Mouse (Mus musculus) neural tube, embryonic 13.5 days (tissue): ENCODE results near the gene H2afy2. TPM values are rescaled to one million over a fixed set of nuclear protein-coding genes. Genes with fewer than 3 reads are reported as not detected.

Source experiments
- ATAC-seq: fragments of 200-750 bp; cut with Nextera tagmentation; 2 replicates; pipeline ENCODE4 v1.8.0; 2017; ENCODE audit warnings: low read depth, mild to moderate bottlenecking, moderate TSS enrichment, moderate library complexity
- H3K27ac ChIP-seq: fragments of 300-500 bp; sonication (generic); replicated peaks from 2 replicates; pipeline ENCODE4 v1.5.1; 2015; ENCODE audit warnings: moderate library complexity, mild to moderate bottlenecking, inconsistent platforms
- H3K27me3 ChIP-seq: fragments of 300-500 bp; sonication (generic); 2 replicates; pipeline ENCODE4 v1.6.1; 2015; ENCODE audit warnings: mild to moderate bottlenecking, inconsistent platforms
- H3K36me3 ChIP-seq: fragments of 300-500 bp; sonication (generic); 2 replicates; pipeline ENCODE4 v1.6.1; 2015; ENCODE audit warnings: mild to moderate bottlenecking, inconsistent platforms
- H3K4me1 ChIP-seq: fragments of 300-500 bp; sonication (generic); replicated peaks from 2 replicates; pipeline ENCODE4 v1.6.1; 2015; ENCODE audit warnings: inconsistent platforms
- H3K4me2 ChIP-seq: fragments of 300-500 bp; sonication (generic); 2 replicates; pipeline ENCODE4 v1.6.1; 2015; ENCODE audit warnings: inconsistent platforms, mild to moderate bottlenecking, moderate library complexity
- H3K4me3 ChIP-seq: fragments of 300-500 bp; sonication (generic); 2 replicates; pipeline ENCODE4 v1.5.1; 2015; ENCODE audit warnings: mild to moderate bottlenecking, inconsistent platforms
- H3K9ac ChIP-seq: fragments of 300-500 bp; sonication (generic); 2 replicates; pipeline ENCODE4 v1.6.1; 2015; ENCODE audit warnings: moderate library complexity, mild to moderate bottlenecking, inconsistent platforms
- H3K9me3 ChIP-seq: fragments of 300-500 bp; sonication (generic); 2 replicates; pipeline ENCODE4 v1.6.1; 2016; ENCODE audit warnings: inconsistent platforms
- WGBS: fragments of 180-500 bp; shearing (Covaris S2); methylation state at CpG from one replicate; pipeline ENCODE4 v1.1.7; 2015; 5-methylcytosine and 5-hydroxymethylcytosine counted together
- microRNA-seq: library from miRNA; unstranded; fragments of <30 nt; microRNA quantifications from one replicate; pipeline ENCODE4, GENCODE M21; 2016
- polyA plus RNA-seq: library from polyadenylated mRNA; unstranded; fragments of >200 nt; fragmentation: Nextera tagmentation; extraction: Ambion mirVana; gene quantifications from 2 replicates; pipeline ENCODE4 v1.2.1, GENCODE M21; 2015

H2afy2 gene
- polyA plus RNA-seq, 1 experiment from 2014 or later: 306 TPM

- Histone ChIP-seq H3K4me3 (peak overlapping the region; percentile 85), H3K27ac (peak overlapping the region; percentile 34), H3K36me3 (peaks cover 52% of the 10 kb centered on the region), H3K9ac (peak overlapping the region; percentile 78), H3K9me3 (no peaks in the 10 kb centered on the region), H3K27me3 (no peaks in the 10 kb centered on the region), H3K4me2 (peak overlapping the region; percentile 100), H3K4me1 (peaks cover 31% of the 10 kb centered on the region)
- under 1% methylated on average over 111 of the region's 111 CpGs for WGBS
- peak; percentile 47 for ATAC-seq
Measured at GRCm38 (mm10) chr10:61695703-61696559, 88.0 kb downstream of the H2afy2 start.

GRCm38 (mm10) chr10:61694870-61695670 lies 88.9 kb downstream of the H2afy2 start, which contains the start of gene Tysnd1:
Gene Tysnd1, plus strand, starts transcription at chr10:61695514.
- peaks cover 61% of the 10 kb centered on the region for H3K36me3 ChIP-seq
- no peaks in the 10 kb centered on the region for H3K9me3 ChIP-seq
- ATAC-seq: peak; percentile 98
- peak within 1 kb of the TSS; percentile 100 for H3K4me2 ChIP-seq
- H3K27me3 ChIP-seq: no peaks in the 10 kb centered on the region
- H3K4me1 ChIP-seq: peaks cover 31% of the 10 kb centered on the region
- peak within 1 kb of the TSS; percentile 39 for H3K27ac ChIP-seq
- H3K9ac ChIP-seq: peak within 1 kb of the TSS; percentile 78
- peak within 1 kb of the TSS; percentile 85 for H3K4me3 ChIP-seq
- WGBS: 1% methylated on average over 42 of the region's 42 CpGs

GRCm38 (mm10) chr10:61693563-61693962 lies 90.4 kb downstream of the H2afy2 start:
- WGBS: 87% methylated on average over 4 of the region's 4 CpGs
- no peak overlapping the region for H3K9ac ChIP-seq
- H3K4me2 ChIP-seq: no peak overlapping the region
- no peaks in the 10 kb centered on the region for H3K9me3 ChIP-seq
- H3K4me3 ChIP-seq: no peak overlapping the region
- ATAC-seq: no peak
- H3K27me3 ChIP-seq: no peaks in the 10 kb centered on the region
- no peak overlapping the region for H3K27ac ChIP-seq
- H3K4me1 ChIP-seq: peaks cover 25% of the 10 kb centered on the region
- peaks cover 67% of the 10 kb centered on the region for H3K36me3 ChIP-seq

- H3K36me3 ChIP-seq: peaks cover 95% of the 10 kb centered on the region
- no peak overlapping the region for H3K4me2 ChIP-seq
- H3K27ac ChIP-seq: no peak overlapping the region
- H3K27me3 ChIP-seq: no peaks in the 10 kb centered on the region
- 91% methylated on average over 8 of the region's 8 CpGs for WGBS
- H3K9ac ChIP-seq: no peak overlapping the region
- no peaks in the 10 kb centered on the region for H3K4me1 ChIP-seq
- H3K9me3 ChIP-seq: no peaks in the 10 kb centered on the region
- ATAC-seq: no peak
- H3K4me3 ChIP-seq: no peak overlapping the region
Measured at GRCm38 (mm10) chr10:61689405-61689804, 94.5 kb downstream of the H2afy2 start.

Small RNAs within 50 kb of the gene (microRNA-seq; reads per million reads assigned to microRNA genes)
- gene Mir5108: not detected

Other genes starting within 250 kb of the H2afy2 start
- 0.17 and 0.25 TPM in 2 replicates for gene Npffr1, start 188.7 kb downstream of the H2afy2 start, polyA plus RNA-seq
- 212 and 224 TPM in 2 replicates for gene Ppa1, start 135.6 kb downstream of the H2afy2 start, polyA plus RNA-seq
- gene Sar1a, start 103.8 kb downstream of the H2afy2 start, polyA plus RNA-seq: 192 and 203 TPM in 2 replicates
- gene Tysnd1, start 88.6 kb downstream of the H2afy2 start, polyA plus RNA-seq: 26.7 and 29.0 TPM in 2 replicates
- gene Aifm2, start 68.9 kb downstream of the H2afy2 start, polyA plus RNA-seq: 10.7 and 14.1 TPM in 2 replicates
- gene Col13a1, start 195.0 kb upstream of the H2afy2 start, polyA plus RNA-seq: 2.8 and 3.2 TPM in 2 replicates